Mouse (Mus musculus): ENCODE results near the gene Hba-x.
A peak's percentile ranks its signal among the peaks of the same experiment; 100 is the strongest.

Hba-x gene

GRCm38 (mm10) chr11:32320507-32321195, 44.5 kb downstream of the Hba-x start:
- no peak for DNase-seq (ENCODE audit: inconsistent age in 2 of 2, low spot score in 1 of 2)

DNA sequence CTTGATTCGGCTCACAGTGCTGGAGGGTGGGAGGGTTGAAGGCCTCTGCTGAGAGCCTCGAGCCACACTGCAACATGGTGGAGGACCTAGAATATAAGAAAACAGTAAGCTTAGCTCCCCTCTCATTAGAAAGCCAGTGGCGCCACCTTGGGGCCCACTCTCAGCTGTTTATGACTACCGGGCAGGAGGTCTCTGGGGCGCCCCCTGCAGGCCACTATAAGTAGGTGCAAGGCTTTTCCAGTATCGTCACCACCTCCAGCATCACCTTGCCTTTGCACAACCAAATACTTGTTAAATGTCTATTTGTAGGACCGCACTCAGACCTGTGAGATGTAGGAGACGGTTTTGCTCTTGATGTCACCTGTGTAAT, 45.0 kb downstream of the Hba-x start:
- DNase-seq (ENCODE audit: inconsistent age in 2 of 2, low spot score in 1 of 2): peak; percentile 60 to 79

DNA sequence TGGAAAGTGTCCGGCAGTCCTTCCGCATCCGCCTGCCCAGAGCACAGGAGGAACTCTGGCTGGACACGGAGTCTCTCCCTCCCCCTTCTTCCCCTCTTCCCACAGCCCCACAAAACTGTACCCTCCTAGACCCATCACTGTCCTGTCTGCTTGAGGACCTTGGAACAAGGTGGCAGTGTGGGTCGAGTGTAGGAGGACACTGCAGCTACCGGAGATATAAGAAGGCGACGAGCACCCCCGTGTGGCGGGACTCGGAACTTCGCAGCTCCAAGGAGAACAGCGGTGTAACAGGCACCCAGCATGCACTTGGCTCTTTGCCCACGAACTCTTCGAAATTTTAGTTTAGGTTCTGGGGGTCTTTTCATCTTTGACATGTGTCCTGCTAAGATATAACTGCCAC, 48.4 kb downstream of the Hba-x start:
- peak; percentile 82 to 95 for DNase-seq (ENCODE audit: inconsistent age in 2 of 2, low spot score in 1 of 2)

Measured in adrenal gland, adult (tissue).